In the genomic region with DNA sequence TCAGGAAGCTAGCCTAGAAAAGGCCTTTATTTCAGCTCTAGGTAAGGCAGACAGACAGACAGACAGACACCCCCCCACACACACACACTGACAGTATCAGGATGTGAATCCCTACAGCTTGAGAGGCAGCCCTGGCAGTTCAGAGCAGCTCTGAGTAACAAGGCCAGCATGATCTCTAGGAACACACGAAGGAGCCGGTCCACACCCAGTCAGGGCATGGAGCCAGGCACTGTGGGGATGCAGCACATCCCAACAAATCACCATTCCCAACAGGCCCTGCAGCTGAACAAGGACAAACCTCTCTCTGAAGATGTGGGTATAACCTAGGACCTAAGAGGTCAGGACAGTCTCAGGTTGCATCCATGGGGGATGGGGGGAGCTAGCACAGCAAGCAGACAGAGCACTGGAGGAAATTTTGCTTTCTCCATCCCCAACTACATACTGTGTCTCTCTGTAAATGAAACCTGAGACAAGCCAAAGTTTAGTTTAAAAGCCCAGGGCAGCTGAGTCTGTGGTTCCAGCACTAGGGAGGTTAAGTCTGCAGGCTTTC, we compare ENCODE assay signal across 16 mouse cellular contexts. TPM values are rescaled to one million over a fixed set of nuclear protein-coding genes. Genes with fewer than 3 reads are reported as not detected.
A peak's percentile ranks its signal among the peaks of the same experiment; 100 is the strongest.
DNase-seq lines count a peak whose midpoint lies in the region; ATAC-seq and TF ChIP-seq lines count a peak whose summit lies in the region.
"Had no signal": no experiment of that assay in that cellular context is flagged by ENCODE, and none has a peak within 500 bp of the region (broad histone marks: within the 10 kb centered on the region; RNA-seq: fewer than 3 reads in every experiment).

No protein-coding gene starts in this region.

- no peak overlapping the region for H3K9ac ChIP-seq in lung, postnatal 0 days (replicated peaks; ENCODE audit: low read depth)
- peak overlapping the region; percentile 22; the same call in 1 of the 2 replicates for H3K9ac ChIP-seq in embryonic facial prominence, embryonic 11.5 days (replicated peaks; ENCODE audit: low read length)
- H3K9ac ChIP-seq: liver, postnatal 0 days had no signal

- no peaks in the 10 kb centered on the region for H3K9me3 ChIP-seq in lung, postnatal 0 days (ENCODE audit: low read length)
- no peaks in the 10 kb centered on the region for H3K9me3 ChIP-seq in embryonic facial prominence, embryonic 11.5 days (replicated peaks; ENCODE audit: control insufficient read depth, low read length)
- H3K9me3 ChIP-seq: G1E; midbrain, embryonic 10.5 days had no signal

- no peak for TF ChIP-seq CTCF in lung, postnatal 0 days (IDR thresholded peaks at IDR 0.05)

- no peak overlapping the region for H3K4me3 ChIP-seq in lung, postnatal 0 days (ENCODE audit: low read depth, low read length)
- no peak overlapping the region for H3K4me3 ChIP-seq in embryonic facial prominence, embryonic 11.5 days (ENCODE audit: low read depth, low read length)
- H3K4me3 ChIP-seq: midbrain, embryonic 10.5 days had no signal

- WGBS in lung, postnatal 0 days, result 31% methylated on average over 2 of the region's 2 CpGs
- 14% methylated on average over 2 of the region's 2 CpGs for WGBS in embryonic facial prominence, embryonic 11.5 days

- ATAC-seq in lung, postnatal 0 days, result no peak
- ATAC-seq in embryonic facial prominence, embryonic 11.5 days (replicated peaks; ENCODE audit: insufficient number of reproducible peaks, low FRiP score, low TSS enrichment, low read depth), result no peak
- no peak for ATAC-seq in frontal cortex, adult (ENCODE audit: low TSS enrichment)
- ATAC-seq: liver, postnatal 0 days had no signal

- TF ChIP-seq EP300 in lung, postnatal 0 days (IDR thresholded peaks at IDR 0.05), result no peak

- peaks cover 5% of the 10 kb centered on the region; the same call in 1 of the 2 replicates for H3K4me1 ChIP-seq in lung, postnatal 0 days (ENCODE audit: insufficient read depth, low read depth, low read length)
- H3K4me1 ChIP-seq in embryonic facial prominence, embryonic 11.5 days (ENCODE audit: control insufficient read depth, insufficient read depth, low read length), result peaks cover 2% of the 10 kb centered on the region; the same call in 1 of the 2 replicates

- no peak overlapping the region for H3K27ac ChIP-seq in lung, postnatal 0 days (ENCODE audit: low read length)
- H3K27ac ChIP-seq in embryonic facial prominence, embryonic 11.5 days (replicated peaks; ENCODE audit: low read depth, low read length), result no peak overlapping the region
- H3K27ac ChIP-seq: midbrain, embryonic 10.5 days had no signal

- H3K36me3 ChIP-seq in lung, postnatal 0 days (ENCODE audit: insufficient read depth, low read length), result no peaks in the 10 kb centered on the region
- no peaks in the 10 kb centered on the region for H3K36me3 ChIP-seq in embryonic facial prominence, embryonic 11.5 days (replicated peaks; ENCODE audit: control insufficient read depth, insufficient read depth, low read depth, low read length)
- H3K36me3 ChIP-seq: midbrain, embryonic 10.5 days had no signal

- H3K27me3 ChIP-seq in lung, postnatal 0 days (replicated peaks; ENCODE audit: insufficient read depth, low read length), result no peaks in the 10 kb centered on the region
- H3K27me3 ChIP-seq in embryonic facial prominence, embryonic 11.5 days (ENCODE audit: control insufficient read depth, insufficient read depth, low read length), result 0 out of 2 replicates have a peak, but pooled peaks cover 2% of the 10 kb centered on the region

- H3K4me2 ChIP-seq in lung, postnatal 0 days (replicated peaks; ENCODE audit: low read depth, low read length), result no peak overlapping the region
- H3K4me2 ChIP-seq in embryonic facial prominence, embryonic 11.5 days (ENCODE audit: low read depth, low read length), result no peak overlapping the region

- peak; percentile 38 to 50 for DNase-seq in cerebellum, postnatal 10 days
- no peak for DNase-seq in cerebellum, adult 11-12 months
- DNase-seq in lung, postnatal 10 days, result peak; percentile 46
- DNase-seq in lung, postnatal 0 days (ENCODE audit: low spot score), result no peak
- peak; percentile 26 for DNase-seq in embryonic facial prominence, embryonic 11.5 days (ENCODE audit: low spot score)
- DNase-seq in testis, postnatal 14 days (ENCODE audit: low spot score), result peak; percentile 50
- DNase-seq in layer of hippocampus, adult 9-11 months, result no peak
- DNase-seq: B cell, adult 2 months; kidney, adult 18-20 months; liver, postnatal 0 days; thymus, adult 18-20 months had no signal

RNA-seq across cellular contexts. Expression of gene Pdxk, which starts 3.1 kb away (rescaled TPM):
- polyA plus RNA-seq in lung, postnatal 0 days (2015; fragmentation: Nextera tagmentation; extraction: Ambion mirVana), result 4.7 and 4.9 TPM in 2 replicates
- 6.6 and 7.4 TPM in 2 replicates for polyA plus RNA-seq in embryonic facial prominence, embryonic 11.5 days (2014; fragmentation: Nextera tagmentation; extraction: Ambion mirVana)

RNA-seq across cellular contexts. Expression of gene Cstb, which starts 42.4 kb away (rescaled TPM):
- 440 and 490 TPM in 2 replicates for polyA plus RNA-seq in lung, postnatal 0 days (2015; fragmentation: Nextera tagmentation; extraction: Ambion mirVana)
- polyA plus RNA-seq in embryonic facial prominence, embryonic 11.5 days (2014; fragmentation: Nextera tagmentation; extraction: Ambion mirVana), result 168 and 177 TPM in 2 replicates

RNA-seq across cellular contexts. Expression of gene Olfr1358, which starts 49.4 kb away (rescaled TPM):
- not detected in 2 replicates for polyA plus RNA-seq in lung, postnatal 0 days (2015; fragmentation: Nextera tagmentation; extraction: Ambion mirVana)
- not detected in 2 replicates for polyA plus RNA-seq in embryonic facial prominence, embryonic 11.5 days (2014; fragmentation: Nextera tagmentation; extraction: Ambion mirVana)
- polyA plus RNA-seq: cerebellum, adult 2 months; G1E; midbrain, embryonic 10.5 days; small intestine, adult 2 months had no signal

RNA-seq across cellular contexts. Expression of gene Rrp1, which starts 55.0 kb away (rescaled TPM):
- 171 and 175 TPM in 2 replicates for polyA plus RNA-seq in lung, postnatal 0 days (2015; fragmentation: Nextera tagmentation; extraction: Ambion mirVana)
- polyA plus RNA-seq in embryonic facial prominence, embryonic 11.5 days (2014; fragmentation: Nextera tagmentation; extraction: Ambion mirVana), result 225 and 243 TPM in 2 replicates

Comparison
In these comparisons a context has a peak if more than half of its experiments do, and no peak if none do; other contexts are left out.
1. DNase-seq: peak in cerebellum, postnatal 10 days (2 of 2), lung, postnatal 10 days (single experiment), embryonic facial prominence, embryonic 11.5 days (single experiment) and testis, postnatal 14 days (single experiment); none in cerebellum, adult 11-12 months (single experiment), lung, postnatal 0 days (single experiment) and layer of hippocampus, adult 9-11 months (single experiment).